Mouse (Mus musculus) retina, adult 2 months (tissue): ENCODE data around the gene Myt1l.

Experiments used
- DNase-seq: peaks from one replicate; pipeline ENCODE4 v3.0.0-alpha.2; 2012; ENCODE audit warnings: low read depth, low spot score

Myt1l gene

DNA sequence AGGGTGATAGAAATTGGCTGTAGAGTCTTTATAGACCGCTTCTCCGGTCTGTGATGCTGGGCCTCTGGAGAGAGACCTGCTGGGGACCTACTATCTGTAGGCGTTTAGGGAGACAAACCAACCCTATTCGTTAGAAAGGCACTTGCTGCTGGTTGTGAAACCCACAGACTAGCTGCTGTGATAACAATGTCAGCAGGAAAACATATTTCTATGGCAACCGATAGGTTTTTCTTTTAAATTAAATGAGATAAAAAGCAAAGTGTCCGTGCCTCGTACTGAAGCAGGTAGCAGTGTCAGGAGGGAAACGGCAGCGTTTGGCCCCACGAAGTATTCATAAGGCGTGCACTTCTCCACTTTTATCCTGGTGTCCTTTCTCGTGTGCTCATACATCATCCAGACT, 127.5 kb downstream of the Myt1l start:
- DNase-seq, result no peak

DNA sequence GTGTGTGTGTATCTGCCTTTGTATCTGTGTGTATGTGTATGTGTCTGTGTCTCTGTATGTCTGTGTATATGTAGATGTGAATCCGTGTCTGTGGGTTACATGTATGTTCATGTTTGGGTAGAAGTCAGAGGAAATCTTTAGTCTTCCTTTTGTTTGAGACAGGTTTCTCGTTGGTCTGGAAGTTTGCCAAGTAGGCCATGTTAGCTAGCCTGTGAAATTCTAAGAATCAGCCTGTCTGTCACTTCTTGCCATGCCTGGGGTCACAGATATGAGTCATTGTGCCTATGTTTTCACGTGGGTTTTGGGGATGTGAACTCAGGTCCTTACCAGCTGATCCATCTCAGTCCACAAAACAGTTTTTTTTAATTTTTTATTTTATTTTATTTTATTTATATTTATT, 128.9 kb downstream of the Myt1l start:
- no peak for DNase-seq

DNA sequence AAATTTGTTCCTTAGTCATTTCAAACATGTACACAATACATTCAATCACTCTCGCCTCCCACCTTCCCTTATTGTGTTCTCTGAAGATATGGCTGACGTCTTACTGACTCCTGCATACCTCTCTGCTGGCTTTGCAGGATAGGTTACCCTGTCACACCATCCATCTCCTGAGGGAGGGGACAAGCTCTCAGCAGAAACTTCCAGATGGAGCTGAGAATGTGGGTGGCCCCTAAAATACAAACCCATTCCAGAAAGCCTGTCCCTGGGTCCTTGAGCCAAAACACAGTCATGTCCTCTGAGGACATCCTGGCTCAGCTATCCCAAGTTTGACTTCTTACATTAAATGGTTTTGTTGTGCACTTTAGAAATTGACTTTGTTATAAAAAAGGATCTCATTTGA, 129.7 kb downstream of the Myt1l start:
- no peak for DNase-seq

DNA sequence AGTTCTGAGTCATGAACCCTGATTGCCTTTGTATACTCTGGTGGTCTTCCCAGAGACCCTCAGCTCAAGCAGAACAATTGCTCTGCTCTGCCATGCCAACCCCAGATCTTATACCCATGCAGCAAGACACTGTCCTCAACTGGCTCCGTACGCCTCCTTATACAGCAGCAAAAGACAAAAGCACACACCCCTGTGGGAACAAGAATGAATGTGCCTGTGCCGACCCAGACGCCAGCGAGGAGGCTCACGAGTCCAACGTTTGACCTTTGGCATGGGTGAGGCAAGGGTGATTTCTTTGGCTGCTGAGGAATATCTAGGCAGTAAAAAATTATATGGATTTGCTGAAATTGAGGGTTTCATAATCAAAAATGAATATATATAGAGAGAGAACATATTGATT, 143.8 kb downstream of the Myt1l start:
- no peak for DNase-seq

DNA sequence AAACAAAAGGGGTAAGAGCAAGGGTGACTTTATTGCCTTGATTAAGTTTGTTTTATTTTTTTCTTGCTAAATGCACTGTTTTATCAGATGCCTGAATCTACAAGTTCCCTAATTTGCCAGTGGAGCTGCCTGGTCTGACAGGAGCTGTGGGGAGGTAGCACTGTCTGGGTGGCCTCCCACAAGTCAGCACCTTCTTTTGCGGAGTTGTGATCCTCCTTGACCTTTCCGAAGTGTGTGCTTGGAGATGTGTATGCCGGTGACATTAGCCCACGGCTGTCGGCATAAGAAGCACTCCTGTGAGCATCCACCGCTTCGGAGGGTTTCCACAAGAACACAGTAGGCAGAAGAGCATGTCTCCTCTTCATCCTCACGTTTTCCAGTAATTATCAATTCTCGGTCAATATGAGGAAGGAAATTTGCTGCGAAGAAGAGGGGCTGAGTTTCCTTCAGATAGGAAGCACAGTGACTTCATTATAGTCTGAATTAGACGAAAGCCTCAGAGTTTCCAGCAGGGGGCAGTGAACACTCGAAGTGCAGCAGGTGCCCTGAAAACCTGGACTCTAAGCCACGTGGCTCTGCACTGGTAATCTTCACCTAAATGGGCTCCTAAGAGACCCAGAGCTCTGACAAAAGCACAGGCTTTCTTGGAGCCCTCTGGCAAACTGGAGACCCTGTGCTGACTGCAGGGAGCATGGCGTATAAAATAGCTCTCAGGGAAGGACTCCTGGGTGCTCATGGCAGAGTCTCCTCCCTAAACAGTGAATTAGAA, 147.6 kb downstream of the Myt1l start:
- peak; percentile 25 for DNase-seq

DNA sequence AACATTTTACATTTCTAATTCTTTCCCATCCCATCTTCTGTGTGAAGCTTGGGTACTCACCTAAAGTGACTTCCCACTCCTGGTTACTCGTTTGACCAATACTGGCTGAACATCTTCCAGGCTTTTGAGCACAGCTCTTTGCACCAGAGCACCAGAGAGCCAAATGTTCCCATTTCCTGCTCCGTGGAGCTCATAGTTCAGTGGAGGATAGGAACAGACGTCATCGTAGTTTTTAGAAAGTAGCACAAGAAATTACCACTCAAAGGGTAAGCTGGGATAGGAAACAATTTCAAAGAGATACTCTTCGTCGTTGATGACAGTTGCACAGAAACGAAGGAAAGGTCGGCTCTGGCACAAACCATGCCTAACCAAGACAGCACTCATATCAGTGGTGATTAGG, 154.2 kb downstream of the Myt1l start:
- DNase-seq, result no peak

DNA sequence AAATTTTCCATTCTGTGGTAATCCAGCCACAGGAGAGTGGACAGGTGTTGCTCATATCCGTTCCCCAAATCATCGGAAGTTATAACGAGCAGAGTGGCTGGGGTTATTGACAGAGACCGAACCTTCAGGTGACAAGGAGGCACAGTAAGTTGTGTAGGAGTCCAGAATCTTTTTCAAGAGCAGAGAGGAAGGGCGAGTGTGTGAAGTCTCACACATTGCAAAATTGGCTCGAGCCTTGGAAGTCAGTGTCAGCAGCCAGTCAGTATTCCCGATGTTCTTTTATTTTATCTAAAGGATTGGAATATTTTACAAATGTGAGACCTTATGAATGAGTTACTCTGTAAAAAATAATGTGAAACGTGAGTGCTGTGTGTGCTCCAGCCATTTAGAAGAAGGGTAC, 154.8 kb downstream of the Myt1l start:
- DNase-seq, result no peak

DNA sequence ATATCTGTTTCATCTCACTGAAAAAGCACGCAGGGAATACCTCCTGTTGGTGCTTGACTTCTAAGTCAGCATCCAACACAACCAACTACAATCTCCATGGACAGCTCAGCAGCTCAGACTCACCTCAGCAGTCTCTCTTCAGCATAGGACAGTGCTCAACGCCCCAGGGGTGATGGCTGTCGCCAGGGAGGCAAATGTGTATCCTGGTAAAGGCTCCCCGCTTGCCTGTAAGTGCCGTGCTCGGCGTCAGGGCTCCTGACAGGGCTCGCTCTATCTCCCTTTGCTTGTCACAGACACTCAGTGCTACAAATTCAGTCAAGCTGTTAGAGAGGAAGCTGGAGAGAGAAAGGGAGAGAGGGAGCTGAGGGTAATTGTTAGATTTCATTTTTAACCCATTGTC, 158.1 kb downstream of the Myt1l start:
- no peak for DNase-seq

DNA sequence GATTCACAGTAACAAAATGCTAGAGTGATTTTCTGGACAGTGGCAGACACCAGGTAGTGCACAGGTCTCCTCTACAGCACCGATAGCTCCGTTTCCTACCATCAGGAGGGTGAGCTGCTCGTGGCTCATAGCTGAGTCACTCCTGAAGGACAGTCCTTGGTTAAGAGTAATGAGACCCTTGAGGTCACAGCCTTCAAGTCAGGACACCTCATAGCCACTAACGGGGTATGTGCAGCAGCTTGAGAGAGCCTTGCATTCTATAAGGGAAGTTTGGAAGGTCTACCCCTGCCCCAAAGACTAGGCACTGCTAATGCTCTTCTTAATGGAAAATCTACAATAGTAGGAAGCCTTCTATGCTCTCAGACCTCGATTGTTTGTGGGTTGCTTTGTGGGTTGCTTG, 163.4 kb downstream of the Myt1l start:
- no peak for DNase-seq

DNA sequence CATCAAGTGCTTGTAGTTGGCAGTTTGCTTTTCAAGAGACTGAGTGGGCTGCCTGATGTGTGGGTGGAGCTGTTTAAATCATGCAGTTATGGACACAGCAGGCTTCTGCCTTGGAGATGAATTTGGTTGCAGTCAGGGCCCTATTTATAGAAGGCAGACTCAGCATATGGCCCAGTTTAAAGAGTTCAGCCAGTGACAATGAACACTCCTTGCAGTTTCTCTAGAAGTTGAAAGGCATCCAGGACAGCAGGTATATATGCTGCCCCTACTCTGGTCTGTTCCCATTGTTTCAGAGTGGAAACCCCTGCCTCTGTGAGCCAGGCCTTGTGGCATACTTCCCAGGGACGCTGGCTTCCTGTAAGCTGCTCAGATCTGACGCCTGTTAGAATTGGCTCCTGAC, 167.0 kb downstream of the Myt1l start:
- DNase-seq, result no peak

DNA sequence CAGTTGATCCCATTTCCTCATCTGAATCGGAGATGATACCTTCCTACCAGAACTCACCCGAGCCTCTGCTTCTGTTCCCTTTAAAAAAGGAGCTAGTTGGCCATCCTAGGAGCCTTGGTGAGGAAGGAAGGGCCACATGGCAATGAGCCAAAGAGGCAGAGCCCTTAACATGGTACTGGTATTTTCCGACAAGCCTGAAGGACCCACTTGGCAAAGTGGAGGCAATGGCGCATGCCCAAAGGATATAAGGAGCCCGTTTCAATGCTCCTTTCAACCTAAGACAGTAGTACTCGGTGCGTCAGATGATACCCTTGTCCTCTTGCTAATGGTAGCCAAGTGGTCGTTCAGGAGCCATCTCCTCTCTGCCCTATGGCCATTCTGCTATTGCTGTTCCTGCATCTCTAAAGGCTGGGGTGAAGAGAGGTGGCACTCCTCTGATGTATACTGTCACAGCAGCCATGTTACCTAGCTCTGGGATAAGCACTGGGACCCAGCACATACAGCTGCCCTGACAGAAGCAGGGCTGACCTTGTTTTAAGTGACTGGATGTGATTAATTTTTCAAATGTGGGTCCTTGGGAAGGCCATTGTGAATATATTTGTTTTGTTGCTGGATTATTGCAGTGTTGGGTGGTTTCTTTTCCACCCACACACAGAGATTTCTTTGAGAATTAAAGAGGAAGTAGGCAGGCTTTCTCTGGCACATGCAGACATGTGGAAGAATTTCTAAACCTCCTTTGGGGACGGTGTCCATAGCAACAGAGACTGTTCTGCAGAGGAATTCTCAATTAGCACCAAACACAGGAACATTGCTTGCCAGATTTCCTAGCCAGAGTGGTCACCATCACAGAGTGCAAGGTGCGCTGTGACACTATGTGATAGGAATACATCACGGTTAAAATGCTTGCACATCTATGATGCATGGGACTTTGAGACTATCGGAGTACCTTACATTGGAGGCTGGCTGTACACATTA, 169.6 kb downstream of the Myt1l start:
- DNase-seq, result no peak

DNA sequence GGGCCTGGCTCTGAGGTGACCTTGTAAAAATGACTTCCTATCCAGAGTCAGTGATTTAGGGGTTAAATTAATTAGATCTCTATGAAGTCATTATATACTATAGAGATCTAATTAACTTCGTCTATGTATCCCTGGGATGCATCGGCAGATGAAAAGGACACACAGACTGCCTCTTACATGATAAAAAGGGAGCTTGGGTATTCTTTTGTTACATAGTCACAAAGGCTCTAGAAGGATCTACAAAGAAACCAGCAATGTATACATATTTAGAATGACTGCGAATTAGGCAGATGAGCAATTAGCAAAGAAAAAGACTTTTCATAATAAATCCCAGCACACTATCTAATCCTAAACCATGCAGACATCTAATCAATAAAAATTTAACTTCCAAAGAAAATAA, 170.4 kb downstream of the Myt1l start:
- no peak for DNase-seq

DNA sequence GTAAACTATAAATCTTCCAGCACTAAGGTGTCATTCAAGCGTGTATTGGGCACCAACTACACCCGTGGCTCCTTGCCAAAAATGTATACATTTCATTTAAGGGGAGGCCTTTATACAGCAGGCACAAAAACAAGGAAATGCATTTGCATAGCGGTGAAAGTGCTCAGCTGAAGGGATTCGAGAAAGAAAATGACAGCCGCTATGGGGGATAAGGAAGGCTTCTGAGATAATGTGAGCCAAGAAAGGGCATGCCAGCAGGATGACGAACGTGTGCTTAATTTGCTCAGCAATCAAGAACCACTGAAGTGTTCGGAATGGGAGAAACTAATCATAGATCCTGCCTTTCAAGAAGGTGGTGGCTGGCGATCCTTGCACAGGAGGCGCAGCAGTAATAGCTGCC, 170.8 kb downstream of the Myt1l start:
- DNase-seq, result no peak

DNA sequence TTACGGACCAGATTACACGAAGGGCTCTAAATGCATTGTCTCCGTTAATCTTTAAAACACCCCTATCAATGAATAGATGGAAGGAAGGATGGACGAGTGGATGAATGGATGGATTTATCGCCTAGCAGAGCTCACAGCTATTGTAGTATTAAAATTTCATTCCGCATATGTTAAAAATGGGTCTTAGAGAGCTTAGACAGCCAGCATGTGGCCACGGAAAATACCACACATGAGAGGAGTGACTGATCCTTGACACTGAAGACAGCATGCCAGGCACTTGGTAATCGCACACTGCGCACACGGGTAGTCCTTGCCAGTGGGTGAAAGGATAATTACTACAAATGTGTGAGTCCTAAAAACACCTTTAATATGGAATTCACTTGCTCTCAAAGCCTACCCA, 171.2 kb downstream of the Myt1l start:
- no peak for DNase-seq

DNA sequence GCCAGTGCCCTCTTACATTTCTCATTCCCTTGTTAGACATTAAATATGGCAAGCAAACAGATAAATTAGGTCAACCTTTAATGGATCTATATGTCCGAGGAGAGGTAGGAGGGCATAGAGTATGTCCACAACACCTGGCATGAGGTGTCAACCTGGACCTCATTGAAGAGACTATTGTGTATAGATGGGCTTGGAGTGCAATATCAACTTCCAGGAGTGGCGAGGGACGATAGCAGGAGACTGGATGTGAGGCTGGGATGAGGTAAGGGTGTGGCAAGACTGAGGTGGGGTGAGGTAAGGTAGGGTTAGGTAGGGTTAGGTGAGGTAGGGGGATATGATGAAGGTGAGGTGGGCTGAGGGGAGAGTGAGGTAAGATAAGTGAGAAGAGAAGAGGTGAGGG, 171.8 kb downstream of the Myt1l start:
- no peak for DNase-seq

DNA sequence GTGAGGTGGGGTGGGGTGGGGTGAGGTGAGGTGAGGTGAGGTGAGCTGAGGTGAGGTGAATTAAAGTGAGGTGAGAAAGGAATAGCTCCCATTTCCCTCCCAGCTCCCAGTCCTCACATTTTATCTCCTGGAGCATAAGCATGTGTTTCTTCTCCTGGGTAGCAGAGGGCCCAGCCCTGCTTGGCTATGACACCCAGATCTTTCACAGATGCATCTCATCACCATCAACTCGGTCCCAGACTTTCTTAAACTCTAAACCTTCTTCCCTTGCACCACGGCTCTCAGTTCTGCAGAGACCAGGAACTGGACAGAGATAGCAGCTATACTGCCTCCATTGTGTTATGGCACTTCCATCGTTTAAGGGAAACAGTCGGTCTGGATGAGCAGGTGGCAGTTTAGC, 172.9 kb downstream of the Myt1l start:
- DNase-seq, result no peak

DNA sequence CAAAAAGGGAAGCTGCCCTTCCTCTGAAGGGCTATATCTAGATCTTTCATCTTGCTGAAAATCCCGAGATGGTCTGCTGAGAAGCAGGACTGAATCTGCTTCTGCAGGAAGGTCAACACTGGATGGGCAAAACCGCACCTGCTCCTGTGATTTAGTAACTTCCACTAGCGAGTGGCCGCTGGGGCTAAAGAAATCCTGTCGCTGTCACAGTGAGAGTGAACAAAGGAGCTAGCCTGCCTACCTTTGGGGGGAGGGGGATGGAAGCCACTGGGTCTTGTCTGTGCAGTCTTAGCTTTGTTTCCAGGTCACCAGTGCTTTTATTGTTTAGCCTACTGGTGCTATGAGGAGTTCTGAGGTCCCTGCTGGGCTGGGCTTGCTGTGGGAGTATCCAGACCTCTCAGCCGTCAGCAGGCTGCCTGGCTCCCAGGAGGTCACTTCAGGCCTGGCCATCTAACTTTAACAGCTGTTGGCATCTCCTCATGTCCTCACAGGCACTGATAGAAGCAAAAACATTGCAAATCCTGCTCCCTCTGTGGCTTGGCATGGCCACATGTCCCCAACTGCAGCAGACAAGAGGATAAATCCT, 173.6 kb downstream of the Myt1l start:
- no peak for DNase-seq

DNA sequence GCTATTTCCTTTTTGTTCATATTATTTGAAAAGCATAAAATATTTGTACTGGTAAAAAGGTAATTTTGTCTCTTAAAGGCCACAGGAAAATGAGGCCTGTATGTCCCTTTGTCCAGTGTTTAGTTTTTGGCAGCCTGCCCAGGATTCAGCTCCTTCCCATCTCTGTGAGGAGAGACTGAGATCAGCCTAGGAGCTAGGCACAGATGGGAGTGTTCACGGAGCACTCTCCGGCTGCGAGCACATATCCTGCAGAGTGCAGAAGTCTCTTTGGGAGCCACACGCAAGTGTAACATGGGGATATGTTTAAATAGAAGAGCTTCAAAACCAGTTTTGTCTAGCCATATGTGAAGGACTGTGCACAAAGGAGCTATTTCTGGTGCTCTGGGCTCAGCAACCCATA, 174.4 kb downstream of the Myt1l start:
- DNase-seq, result no peak

DNA sequence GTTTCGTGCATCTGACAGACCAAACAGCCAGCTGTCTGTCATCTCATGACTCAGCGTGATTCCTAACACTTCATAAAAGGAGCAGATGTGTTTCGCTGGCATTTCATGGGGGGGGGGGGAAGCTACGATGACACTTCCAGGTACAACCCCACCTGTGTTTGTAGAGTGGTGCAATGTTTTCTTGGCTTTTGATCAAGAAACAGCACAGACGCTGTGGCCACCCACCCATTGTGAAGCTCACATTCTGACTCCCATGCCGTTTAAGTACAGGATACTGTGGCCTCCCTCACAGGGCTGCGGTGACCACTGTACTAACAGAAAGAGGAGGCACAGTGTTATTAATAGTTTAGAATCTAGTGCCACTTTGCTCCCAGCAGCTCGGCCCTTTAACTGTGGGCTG, 175.4 kb downstream of the Myt1l start:
- no peak for DNase-seq

DNA sequence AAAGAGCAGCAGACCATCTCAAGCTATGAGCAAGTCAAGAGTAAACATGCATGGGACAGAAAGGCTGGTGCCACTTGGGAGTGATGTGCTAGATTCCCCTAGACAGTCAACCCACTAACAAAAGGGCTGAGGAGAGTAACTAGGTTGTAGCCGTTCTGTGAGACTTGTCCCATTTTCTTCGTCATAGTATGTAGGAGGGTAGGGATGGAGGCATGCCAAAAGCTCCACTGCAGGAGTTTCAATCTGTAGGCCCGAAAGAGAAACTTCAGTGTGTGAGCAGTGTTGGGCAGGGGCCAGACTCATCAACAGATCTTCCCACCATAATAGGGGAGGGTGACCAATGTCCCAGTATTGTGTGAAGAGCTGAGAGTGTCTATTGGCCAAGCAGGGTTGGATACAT, 178.9 kb downstream of the Myt1l start:
- DNase-seq, result no peak

DNA sequence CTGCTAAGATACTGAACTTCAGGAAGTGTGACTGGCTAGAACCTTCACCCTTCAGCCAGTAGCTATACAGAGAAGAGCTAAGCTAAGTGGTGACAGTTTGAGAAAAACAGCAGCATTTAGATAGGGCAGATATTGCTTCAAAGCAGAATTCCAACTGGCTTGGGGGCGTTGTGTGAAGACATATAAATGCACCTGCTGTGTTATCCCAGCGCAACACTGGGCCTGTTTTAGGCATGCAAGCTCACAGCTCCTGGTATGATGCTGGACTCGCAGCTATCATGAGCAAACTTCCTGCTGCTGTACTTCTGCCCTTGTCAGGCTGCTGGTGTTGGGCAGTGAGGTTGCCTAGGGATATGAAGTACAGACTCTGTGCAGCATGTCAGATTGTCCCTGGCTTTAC, 180.0 kb downstream of the Myt1l start:
- no peak for DNase-seq
